18 mouse cellular contexts compared by ENCODE assay signal in the genomic region with DNA sequence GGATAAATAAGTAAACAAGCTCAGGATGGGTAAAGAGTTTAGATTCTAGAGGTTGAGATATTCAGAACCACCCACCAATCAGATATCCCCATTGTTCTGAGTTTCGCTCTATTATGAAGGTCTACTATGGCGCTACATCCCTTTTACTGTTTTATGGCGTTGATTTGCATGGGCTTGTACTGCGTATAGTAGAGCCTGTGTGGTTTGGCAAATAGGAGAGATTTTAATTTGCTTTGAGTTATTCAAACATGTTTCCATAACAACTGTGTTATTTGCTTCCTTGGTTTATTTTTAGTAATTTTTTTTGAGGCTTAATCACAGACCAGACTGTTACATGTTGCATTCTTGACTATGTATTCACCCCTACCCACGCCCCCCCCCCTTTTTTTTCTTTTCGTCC.
"Had no signal": no experiment of that assay in that cellular context is flagged by ENCODE, and none has a peak within 500 bp of the region (broad histone marks: within the 10 kb centered on the region; RNA-seq: fewer than 3 reads in every experiment).

No protein-coding gene starts in this region.

- H3K4me1 ChIP-seq: kidney, embryonic 15.5 days; limb, embryonic 13.5 days; liver, embryonic 12.5 days; liver, embryonic 15.5 days; lung, embryonic 15.5 days; megakaryocyte, embryonic 14.5 days; midbrain, embryonic 10.5 days had no signal

- H3K4me2 ChIP-seq: kidney, embryonic 15.5 days; limb, embryonic 13.5 days; liver, embryonic 12.5 days; liver, embryonic 15.5 days; lung, embryonic 15.5 days had no signal

- H3K9me3 ChIP-seq: kidney, embryonic 15.5 days; limb, embryonic 13.5 days; liver, embryonic 12.5 days; liver, embryonic 15.5 days; lung, embryonic 15.5 days; megakaryocyte, embryonic 14.5 days; midbrain, embryonic 10.5 days had no signal

- H3K4me3 ChIP-seq: kidney, embryonic 15.5 days; limb, embryonic 13.5 days; liver, embryonic 12.5 days; liver, embryonic 15.5 days; lung, embryonic 15.5 days; megakaryocyte, embryonic 14.5 days; midbrain, embryonic 10.5 days had no signal

- H3K36me3 ChIP-seq: kidney, embryonic 15.5 days; limb, embryonic 13.5 days; liver, embryonic 12.5 days; liver, embryonic 15.5 days; lung, embryonic 15.5 days; midbrain, embryonic 10.5 days had no signal

- DNase-seq: kidney, adult 8-10 months; kidney, postnatal 14 days; kidney, postnatal 4 days; left cerebral cortex, postnatal 4 days; liver; lung, adult 18-20 months; lung, postnatal 10 days; lung, postnatal 36 days; thymus, postnatal 25 days had no signal

- ATAC-seq: intestine, postnatal 0 days; liver, embryonic 12.5 days; midbrain, embryonic 16.5 days had no signal

- H3K9ac ChIP-seq: kidney, embryonic 15.5 days; limb, embryonic 13.5 days; liver, embryonic 12.5 days; liver, embryonic 15.5 days; lung, embryonic 15.5 days had no signal

- H3K27ac ChIP-seq: kidney, embryonic 15.5 days; limb, embryonic 13.5 days; liver, embryonic 12.5 days; liver, embryonic 15.5 days; lung, embryonic 15.5 days; midbrain, embryonic 10.5 days had no signal

- H3K27me3 ChIP-seq: kidney, embryonic 15.5 days; limb, embryonic 13.5 days; liver, embryonic 12.5 days; liver, embryonic 15.5 days; lung, embryonic 15.5 days; megakaryocyte, embryonic 14.5 days had no signal
